Mouse (Mus musculus): ENCODE data around the gene M6pr.

The M6pr gene

GRCm38 (mm10) chr6:122308505-122309393 is at the start of gene M6pr:
M6pr (plus strand) TSS chr6:122308720.
- DNase-seq (ENCODE audit: low read depth in 1 of 2, low spot score in 2 of 2) = peak; percentile 94 to 95

- DNase-seq (ENCODE audit: low read depth in 1 of 2, low spot score in 2 of 2) = no peak
Observed at GRCm38 (mm10) chr6:122262543-122262942, 46.0 kb upstream of the M6pr start.

DNA sequence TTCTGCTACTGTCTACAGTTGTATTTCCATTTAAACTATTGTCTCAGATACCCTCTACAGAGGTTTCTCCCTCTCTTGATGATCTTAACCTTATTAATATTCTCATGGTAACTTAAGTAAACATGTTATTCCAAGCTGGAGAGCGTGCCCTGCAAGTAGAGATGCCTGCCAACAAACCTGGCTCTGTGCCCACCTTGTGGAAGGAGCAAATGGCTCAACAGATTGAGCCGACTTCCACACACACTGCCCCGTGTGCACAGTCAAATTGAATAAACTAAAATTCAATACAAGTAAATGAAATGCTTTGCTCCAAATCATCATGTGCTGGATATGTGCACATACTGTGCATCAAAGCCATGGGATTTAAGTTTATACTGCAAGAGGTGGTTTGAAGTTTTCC is 40.0 kb upstream of the M6pr start:
- DNase-seq (ENCODE audit: low read depth in 1 of 2, low spot score in 2 of 2) = no peak

DNA sequence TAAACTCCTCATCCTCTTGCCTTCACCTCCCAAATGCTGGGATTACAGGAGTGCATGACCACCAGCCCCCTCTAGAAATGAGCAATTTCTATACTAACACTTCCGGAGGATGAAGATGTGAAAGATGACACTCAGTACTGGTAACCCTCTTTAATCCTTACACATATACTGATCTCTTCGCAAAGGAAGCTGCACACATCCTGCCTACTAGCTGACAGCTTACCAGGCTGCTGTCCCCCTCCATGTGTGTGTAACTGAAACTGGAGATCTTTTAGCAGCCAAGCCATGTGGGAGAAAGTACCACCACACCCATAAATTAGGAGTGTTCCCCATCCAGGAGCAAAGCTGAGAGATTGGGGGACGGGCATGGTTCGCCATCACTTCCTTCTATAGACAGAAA is 39.4 kb upstream of the M6pr start:
- no peak for DNase-seq (ENCODE audit: low read depth in 1 of 2, low spot score in 2 of 2)

GRCm38 (mm10) chr6:122270152-122270551 is 38.4 kb upstream of the M6pr start:
- DNase-seq (ENCODE audit: low read depth in 1 of 2, low spot score in 2 of 2) = no peak

- no peak for DNase-seq (ENCODE audit: low read depth in 1 of 2, low spot score in 2 of 2)
Observed at GRCm38 (mm10) chr6:122274546-122274945, 34.0 kb upstream of the M6pr start.

- no peak for DNase-seq (ENCODE audit: low read depth in 1 of 2, low spot score in 2 of 2)
Observed at GRCm38 (mm10) chr6:122276565-122276964, 32.0 kb upstream of the M6pr start.

- DNase-seq (ENCODE audit: low read depth in 1 of 2, low spot score in 2 of 2) = no peak
Observed at GRCm38 (mm10) chr6:122282782-122283181, 25.7 kb upstream of the M6pr start, which contains the start of gene Klrg1. Klrg1 (minus strand) TSS chr6:122282882.

GRCm38 (mm10) chr6:122283429-122283828 is 25.1 kb upstream of the M6pr start:
- no peak for DNase-seq (ENCODE audit: low read depth in 1 of 2, low spot score in 2 of 2)

GRCm38 (mm10) chr6:122284304-122284703 is 24.2 kb upstream of the M6pr start:
- DNase-seq (ENCODE audit: low read depth in 1 of 2, low spot score in 2 of 2) = no peak

- DNase-seq (ENCODE audit: low read depth in 1 of 2, low spot score in 2 of 2) = no peak
Observed at GRCm38 (mm10) chr6:122284823-122285222, 23.7 kb upstream of the M6pr start.

DNA sequence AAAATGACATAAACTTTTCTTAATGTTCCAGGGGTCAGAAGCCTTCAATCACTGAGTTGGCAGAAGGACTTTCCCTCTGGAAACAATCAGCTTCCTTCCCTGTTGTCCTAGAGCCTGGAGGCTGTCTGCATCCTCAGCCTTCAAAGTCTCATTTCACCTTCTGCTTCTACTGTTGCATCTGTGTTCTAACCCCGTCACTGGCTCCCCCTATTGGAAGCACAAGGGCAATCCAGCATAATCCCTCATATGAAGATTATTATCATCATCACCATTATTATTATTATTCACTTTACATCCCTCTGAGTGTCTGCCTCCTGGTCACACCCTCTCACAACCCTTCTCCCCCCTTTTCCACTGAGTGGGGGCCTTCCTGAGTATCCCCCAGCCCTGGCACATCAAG is 20.3 kb upstream of the M6pr start:
- no peak for DNase-seq (ENCODE audit: low read depth in 1 of 2, low spot score in 2 of 2)

GRCm38 (mm10) chr6:122289313-122289712 is 19.2 kb upstream of the M6pr start:
- no peak for DNase-seq (ENCODE audit: low read depth in 1 of 2, low spot score in 2 of 2)

DNA sequence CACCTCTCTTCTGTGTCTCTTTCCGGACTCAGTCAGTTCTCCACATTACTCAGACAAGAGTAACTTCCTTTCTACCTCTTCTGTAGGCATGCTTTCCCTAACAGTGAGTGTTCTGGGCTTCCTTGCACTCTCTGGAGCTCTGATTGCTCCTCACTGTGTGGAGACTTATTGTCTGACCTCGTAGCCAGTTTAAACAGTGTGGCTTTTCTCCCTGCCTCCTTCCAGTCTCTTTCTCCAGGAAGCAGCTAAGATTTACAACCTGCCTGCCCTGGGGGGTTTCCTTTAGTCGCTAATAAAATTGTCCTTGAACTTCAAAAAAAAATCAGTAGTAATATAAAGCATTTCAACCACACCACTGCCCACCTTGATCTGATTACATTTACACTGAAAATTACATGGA is 18.3 kb upstream of the M6pr start:
- DNase-seq (ENCODE audit: low read depth in 1 of 2, low spot score in 2 of 2) = no peak

DNA sequence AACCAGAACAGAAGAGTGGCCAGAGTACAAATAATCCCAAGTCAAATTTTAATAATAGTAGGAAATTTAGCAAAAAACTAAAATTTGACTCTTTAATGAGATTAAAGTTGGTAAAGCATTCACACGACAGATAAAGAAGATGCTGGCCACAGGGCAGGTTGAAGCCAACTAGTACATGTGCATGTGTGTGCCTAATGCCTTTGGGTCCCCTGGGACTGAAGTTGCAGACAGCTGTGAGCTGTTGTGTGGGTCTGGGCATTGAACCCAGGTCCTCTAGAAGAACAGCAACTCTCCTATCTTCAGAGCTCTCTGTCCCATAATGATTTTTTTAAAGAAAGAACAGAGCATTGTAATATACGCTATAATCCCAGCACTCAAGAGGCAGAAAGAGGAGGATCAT is 17.3 kb upstream of the M6pr start:
- no peak for DNase-seq (ENCODE audit: low read depth in 1 of 2, low spot score in 2 of 2)

GRCm38 (mm10) chr6:122291735-122292134 is 16.8 kb upstream of the M6pr start:
- DNase-seq (ENCODE audit: low read depth in 1 of 2, low spot score in 2 of 2) = no peak

DNA sequence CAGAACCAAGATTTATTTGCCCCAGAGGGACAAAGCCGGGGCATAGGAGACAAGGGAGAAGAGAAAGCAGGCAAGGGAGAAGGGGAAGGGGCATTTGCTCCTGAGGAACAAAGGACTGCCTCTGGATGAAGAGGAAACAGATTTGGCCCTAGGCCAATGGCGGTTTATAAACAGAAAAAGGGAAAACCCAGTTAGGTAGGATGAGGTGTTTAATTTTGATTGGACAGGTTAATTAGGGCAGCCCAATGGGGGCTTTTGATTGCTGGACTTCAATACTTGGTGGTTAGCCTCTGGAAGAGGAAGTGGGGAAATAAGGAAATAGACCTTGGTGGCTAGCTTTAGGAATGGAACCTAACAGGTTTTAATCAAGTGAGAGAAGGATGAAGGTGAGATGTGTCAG is 16.3 kb upstream of the M6pr start:
- DNase-seq (ENCODE audit: low read depth in 1 of 2, low spot score in 2 of 2) = no peak

GRCm38 (mm10) chr6:122293121-122293520 is 15.4 kb upstream of the M6pr start:
- DNase-seq (ENCODE audit: low read depth in 1 of 2, low spot score in 2 of 2) = no peak

DNA sequence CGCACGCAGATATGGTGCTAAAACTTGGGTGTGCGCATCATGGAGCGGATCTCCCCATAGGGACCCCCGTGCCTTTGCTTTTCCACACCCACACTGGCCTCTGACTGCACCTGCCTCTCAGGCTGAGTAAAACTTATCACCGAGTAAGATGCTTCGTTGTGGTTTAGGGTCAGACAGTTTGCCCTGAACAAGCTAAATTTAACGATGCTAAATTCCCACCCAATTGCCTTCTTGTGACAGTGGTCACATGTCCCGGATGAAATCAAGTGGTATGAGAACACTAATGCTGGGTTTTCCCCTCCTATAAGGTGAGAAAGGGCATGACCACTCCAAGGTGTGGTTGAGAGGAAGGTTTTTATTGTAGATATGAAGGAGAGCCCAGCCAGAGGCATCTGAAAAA is 14.7 kb upstream of the M6pr start:
- no peak for DNase-seq (ENCODE audit: low read depth in 1 of 2, low spot score in 2 of 2)

GRCm38 (mm10) chr6:122294290-122294689 is 14.2 kb upstream of the M6pr start:
- no peak for DNase-seq (ENCODE audit: low read depth in 1 of 2, low spot score in 2 of 2)

DNA sequence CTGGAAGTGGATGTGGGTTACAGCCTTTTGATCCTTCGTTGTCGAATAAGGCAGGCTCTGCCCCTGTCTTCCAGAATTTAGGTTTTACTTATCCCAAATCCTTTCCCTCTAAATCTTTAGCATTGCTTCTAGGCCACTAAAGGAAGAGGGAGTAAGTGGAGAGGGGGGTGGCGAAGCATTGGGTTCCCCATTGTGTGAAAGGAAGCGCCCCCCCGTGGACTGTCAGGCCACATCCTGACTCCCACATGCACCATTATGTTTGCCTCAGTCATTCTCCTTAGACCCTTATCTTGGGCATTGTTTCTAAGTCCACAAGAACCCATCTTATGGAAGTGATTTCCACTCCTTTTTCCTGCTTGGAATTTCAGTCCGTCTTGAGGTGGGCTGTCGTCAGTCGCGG is 13.3 kb upstream of the M6pr start:
- DNase-seq (ENCODE audit: low read depth in 1 of 2, low spot score in 2 of 2) = no peak

GRCm38 (mm10) chr6:122296918-122297278 is 11.6 kb upstream of the M6pr start:
- DNase-seq (ENCODE audit: low read depth in 1 of 2, low spot score in 2 of 2) = no peak
